Mouse (Mus musculus) retina, adult 2 months (tissue): Measurements from ENCODE around the gene Sorbs1.

Experiments used
- DNase-seq: peaks from one replicate; pipeline ENCODE4 v3.0.0-alpha.2; 2012; ENCODE audit warnings: low read depth, low spot score

Gene Sorbs1

GRCm38 (mm10) chr19:40302916-40303315 is 210.7 kb downstream of the Sorbs1 start:
- DNase-seq, result no peak

GRCm38 (mm10) chr19:40302477-40302876 is 211.1 kb downstream of the Sorbs1 start:
- no peak for DNase-seq

- no peak for DNase-seq
These were observed 213.4 kb downstream of the Sorbs1 start for GRCm38 (mm10) chr19:40299983-40300759.

GRCm38 (mm10) chr19:40299182-40299581 is 214.4 kb downstream of the Sorbs1 start:
- DNase-seq, result no peak

- no peak for DNase-seq
These were observed 215.0 kb downstream of the Sorbs1 start for GRCm38 (mm10) chr19:40298574-40298973.

GRCm38 (mm10) chr19:40297798-40298144 is 215.8 kb downstream of the Sorbs1 start:
- DNase-seq, result no peak

- DNase-seq, result no peak
These were observed 216.3 kb downstream of the Sorbs1 start for GRCm38 (mm10) chr19:40297078-40297797.

- no peak for DNase-seq
These were observed 219.3 kb downstream of the Sorbs1 start for GRCm38 (mm10) chr19:40294231-40294630.

GRCm38 (mm10) chr19:40293791-40294190 is 219.8 kb downstream of the Sorbs1 start:
- no peak for DNase-seq

- no peak for DNase-seq
These were observed 223.4 kb downstream of the Sorbs1 start for GRCm38 (mm10) chr19:40290099-40290724.

- no peak for DNase-seq
These were observed 225.2 kb downstream of the Sorbs1 start for GRCm38 (mm10) chr19:40288415-40288814.

- no peak for DNase-seq
These were observed 228.9 kb downstream of the Sorbs1 start for GRCm38 (mm10) chr19:40284704-40285103.

GRCm38 (mm10) chr19:40283415-40283814 is 230.2 kb downstream of the Sorbs1 start:
- DNase-seq, result no peak

- no peak for DNase-seq
These were observed 235.1 kb downstream of the Sorbs1 start for GRCm38 (mm10) chr19:40278372-40279023.

- no peak for DNase-seq
These were observed 236.1 kb downstream of the Sorbs1 start for GRCm38 (mm10) chr19:40277494-40277893.

- DNase-seq, result no peak
These were observed 238.0 kb downstream of the Sorbs1 start for GRCm38 (mm10) chr19:40275401-40276188.

GRCm38 (mm10) chr19:40272674-40273073 is 240.9 kb downstream of the Sorbs1 start:
- DNase-seq, result no peak

- no peak for DNase-seq
These were observed 242.2 kb downstream of the Sorbs1 start, which contains the start of gene Pdlim1 for GRCm38 (mm10) chr19:40271308-40271892. TSS of gene Pdlim1 (minus strand) at chr19:40271842.

- no peak for DNase-seq
These were observed 242.9 kb downstream of the Sorbs1 start for GRCm38 (mm10) chr19:40270351-40271307.

GRCm38 (mm10) chr19:40269526-40269925 is 244.1 kb downstream of the Sorbs1 start:
- DNase-seq, result no peak
